Mouse (Mus musculus): Measurements from ENCODE around the gene Map2k7. TPM values are rescaled to one million over a fixed set of nuclear protein-coding genes. Genes with fewer than 3 reads are reported as not detected.
A peak's percentile ranks its signal among the peaks of the same experiment; 100 is the strongest.

Map2k7 gene
- polyA plus RNA-seq, 1 experiment: 32.1 TPM

DNA sequence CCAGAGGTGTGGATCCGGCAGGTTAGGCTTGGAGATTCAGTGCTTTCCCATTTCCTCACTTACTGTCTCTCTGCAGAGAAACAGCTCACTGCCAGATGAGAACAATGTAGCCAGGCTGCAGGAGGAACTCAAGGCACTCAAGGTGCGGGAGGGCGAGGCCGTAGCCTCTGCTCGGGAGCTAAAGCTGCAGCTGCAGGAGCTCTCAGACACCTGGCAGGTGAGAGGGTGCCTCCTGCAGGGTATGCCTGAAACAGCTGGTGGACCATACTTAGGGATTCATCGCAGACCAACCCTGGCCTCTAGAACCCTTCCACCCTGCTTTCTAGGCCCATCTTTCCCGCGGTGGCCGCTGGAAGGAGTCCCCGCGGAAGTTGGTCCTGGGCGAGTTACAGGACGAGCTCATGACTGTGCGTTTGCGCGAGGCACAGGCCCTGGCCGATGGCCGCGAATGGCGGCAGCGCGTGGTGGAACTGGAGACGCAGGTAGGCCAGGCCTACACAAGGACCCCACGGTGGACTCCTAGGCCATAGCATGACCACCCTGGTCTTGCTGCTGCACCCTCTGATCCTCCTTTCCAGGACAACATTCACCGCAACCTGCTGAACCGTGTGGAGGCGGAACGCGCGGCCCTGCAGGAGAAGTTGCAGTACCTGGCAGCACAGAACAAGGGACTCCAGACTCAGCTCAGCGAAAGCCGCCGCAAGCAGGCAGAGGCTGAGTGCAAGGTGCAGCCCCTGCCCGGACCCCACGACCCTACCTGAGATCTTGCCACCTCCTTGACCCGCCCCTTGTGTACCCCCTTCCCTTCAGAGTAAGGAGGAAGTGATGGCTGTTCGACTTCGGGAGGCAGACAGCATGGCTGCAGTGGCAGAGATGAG, 33.1 kb upstream of the Map2k7 start:
- no peaks in the 10 kb centered on the region for H3K27me3 ChIP-seq (ENCODE audit: control insufficient read depth, insufficient read depth, low read length)
- TF ChIP-seq POLR2A (IDR thresholded peaks at IDR 0.05; ENCODE audit: control insufficient read depth, low read depth, low read length) (no peak), CTCF (IDR thresholded peaks at IDR 0.05; ENCODE audit: control insufficient read depth, insufficient read depth, insufficient replicate concordance, low read depth, low read length) (0 out of 2 replicates have a peak, but pooled peaks have one; percentile 12)
- H3K4me1 ChIP-seq (ENCODE audit: control insufficient read depth, insufficient read depth, low read length): peaks cover 21% of the 10 kb centered on the region
- H3K36me3 ChIP-seq (ENCODE audit: control insufficient read depth, insufficient read depth, low read length): no peaks in the 10 kb centered on the region
- H3K27ac ChIP-seq (ENCODE audit: control insufficient read depth, insufficient read depth, low read depth, low read length): no peak overlapping the region
- peak overlapping the region; percentile 73 for H3K4me3 ChIP-seq (ENCODE audit: control insufficient read depth, low read depth, low read length)

DNA sequence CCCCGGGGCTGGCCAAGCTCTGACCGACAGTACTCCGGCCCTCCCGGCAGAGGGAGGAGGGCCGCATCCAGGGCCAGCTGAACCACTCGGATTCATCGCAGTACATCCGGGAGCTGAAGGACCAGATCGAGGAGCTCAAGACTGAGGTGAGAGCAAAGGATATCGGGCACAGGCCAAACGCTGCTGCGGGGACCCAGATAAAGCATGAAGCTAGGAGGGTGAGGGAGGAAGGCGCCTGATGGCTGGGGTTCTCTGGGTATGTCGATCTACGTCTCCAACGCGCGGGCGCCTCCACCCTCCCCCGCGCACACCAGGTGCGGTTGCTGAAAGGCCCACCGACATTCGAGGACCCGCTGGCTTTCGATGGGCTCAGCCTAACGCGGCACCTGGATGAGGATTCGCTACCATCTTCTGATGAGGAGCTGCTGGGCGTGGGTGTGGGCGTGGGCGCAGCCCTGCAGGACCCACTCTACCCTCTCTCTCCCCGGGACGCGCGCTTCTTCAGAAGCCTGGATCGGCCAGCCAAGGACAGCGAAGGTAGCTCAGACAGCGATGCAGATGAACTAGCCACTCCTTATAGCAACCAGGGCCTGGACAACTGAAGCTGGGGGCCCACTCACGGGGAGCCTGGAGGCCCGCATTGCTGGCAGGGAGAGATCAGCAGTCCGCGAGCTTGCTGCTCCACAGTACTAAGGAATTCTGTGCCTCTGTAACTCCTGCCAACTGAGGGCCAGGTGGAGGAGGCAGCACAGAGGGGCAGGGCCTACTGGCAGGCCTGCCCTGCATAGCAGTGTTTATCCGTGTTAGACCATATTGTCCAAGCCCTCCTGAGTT, 32.1 kb upstream of the Map2k7 start:
- Histone ChIP-seq H3K27ac (ENCODE audit: control insufficient read depth, insufficient read depth, low read depth, low read length) (no peak overlapping the region), H3K36me3 (ENCODE audit: control insufficient read depth, insufficient read depth, low read length) (no peaks in the 10 kb centered on the region), H3K27me3 (ENCODE audit: control insufficient read depth, insufficient read depth, low read length) (no peaks in the 10 kb centered on the region), H3K4me1 (ENCODE audit: control insufficient read depth, insufficient read depth, low read length) (peaks cover 21% of the 10 kb centered on the region), H3K4me3 (ENCODE audit: control insufficient read depth, low read depth, low read length) (peak overlapping the region; percentile 73)
- TF ChIP-seq POLR2A (IDR thresholded peaks at IDR 0.05; ENCODE audit: control insufficient read depth, low read depth, low read length): no peak
- no peak for TF ChIP-seq CTCF (IDR thresholded peaks at IDR 0.05; ENCODE audit: control insufficient read depth, insufficient read depth, insufficient replicate concordance, low read depth, low read length)

DNA sequence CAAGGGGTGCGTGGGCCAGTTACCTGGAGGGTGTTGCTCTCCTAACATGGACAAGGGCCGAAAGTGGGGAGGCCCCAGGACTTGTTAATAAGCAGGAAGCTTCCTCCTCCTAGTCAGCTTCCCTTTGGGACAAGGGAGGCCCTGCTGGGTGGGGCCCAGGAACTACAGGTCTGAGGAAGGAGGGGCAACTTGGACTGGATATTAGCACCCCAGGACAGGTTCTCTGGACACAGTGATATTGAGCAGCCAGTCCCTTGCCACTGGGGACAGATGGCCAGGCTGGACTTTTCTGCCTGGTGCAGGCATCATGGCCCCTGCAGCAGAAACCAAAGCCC, 31.6 kb upstream of the Map2k7 start:
- TF ChIP-seq CTCF (IDR thresholded peaks at IDR 0.05; ENCODE audit: control insufficient read depth, insufficient read depth, insufficient replicate concordance, low read depth, low read length): no peak
- TF ChIP-seq POLR2A (IDR thresholded peaks at IDR 0.05; ENCODE audit: control insufficient read depth, low read depth, low read length): no peak
- Histone ChIP-seq H3K27me3 (ENCODE audit: control insufficient read depth, insufficient read depth, low read length) (no peaks in the 10 kb centered on the region), H3K27ac (ENCODE audit: control insufficient read depth, insufficient read depth, low read depth, low read length) (no peak overlapping the region), H3K36me3 (ENCODE audit: control insufficient read depth, insufficient read depth, low read length) (no peaks in the 10 kb centered on the region), H3K4me1 (ENCODE audit: control insufficient read depth, insufficient read depth, low read length) (peaks cover 21% of the 10 kb centered on the region), H3K4me3 (ENCODE audit: control insufficient read depth, low read depth, low read length) (peak overlapping the region; percentile 73)

GRCm38 (mm10) chr8:4211097-4211496, 27.4 kb upstream of the Map2k7 start:
- Histone ChIP-seq H3K4me1 (ENCODE audit: control insufficient read depth, insufficient read depth, low read length) (peaks cover 31% of the 10 kb centered on the region), H3K4me3 (ENCODE audit: control insufficient read depth, low read depth, low read length) (no peak overlapping the region), H3K36me3 (ENCODE audit: control insufficient read depth, insufficient read depth, low read length) (no peaks in the 10 kb centered on the region), H3K27me3 (ENCODE audit: control insufficient read depth, insufficient read depth, low read length) (no peaks in the 10 kb centered on the region), H3K27ac (ENCODE audit: control insufficient read depth, insufficient read depth, low read depth, low read length) (no peak overlapping the region)
- no peak for TF ChIP-seq CTCF (IDR thresholded peaks at IDR 0.05; ENCODE audit: control insufficient read depth, insufficient read depth, insufficient replicate concordance, low read depth, low read length)
- no peak for TF ChIP-seq POLR2A (IDR thresholded peaks at IDR 0.05; ENCODE audit: control insufficient read depth, low read depth, low read length)

DNA sequence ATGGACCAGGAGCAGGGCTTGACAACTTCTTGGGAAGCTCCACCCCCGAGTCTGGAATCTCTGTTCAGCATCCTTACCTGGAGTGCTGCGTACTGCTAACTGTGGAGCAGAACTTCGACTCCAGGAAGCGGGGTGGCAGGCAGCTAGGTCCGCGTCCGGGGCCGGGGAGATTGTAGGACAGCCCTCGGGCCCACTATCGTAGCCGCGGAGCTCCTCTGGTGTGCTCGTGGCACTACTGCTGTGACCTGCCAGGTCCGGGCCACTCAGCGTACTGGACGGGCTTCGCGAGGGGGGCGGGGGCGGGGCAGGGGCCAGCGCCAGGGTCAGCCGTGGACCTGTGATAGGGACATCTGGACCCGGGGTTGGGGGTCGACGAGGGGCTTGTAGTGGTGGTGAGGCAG, 25.7 kb upstream of the Map2k7 start:
- 0 out of 2 replicates have a peak, but pooled peaks cover 2% of the 10 kb centered on the region for H3K27me3 ChIP-seq (ENCODE audit: control insufficient read depth, insufficient read depth, low read length)

GRCm38 (mm10) chr8:4213210-4214005, 25.1 kb upstream of the Map2k7 start:
- 0 out of 2 replicates have a peak, but pooled peaks cover 2% of the 10 kb centered on the region for H3K27me3 ChIP-seq (ENCODE audit: control insufficient read depth, insufficient read depth, low read length)
- H3K4me1 ChIP-seq (ENCODE audit: control insufficient read depth, insufficient read depth, low read length): peaks cover 37% of the 10 kb centered on the region
- H3K4me3 ChIP-seq (ENCODE audit: control insufficient read depth, low read depth, low read length): peak overlapping the region; percentile 63
- H3K27ac ChIP-seq (ENCODE audit: control insufficient read depth, insufficient read depth, low read depth, low read length): peak overlapping the region; percentile 76
- no peak for TF ChIP-seq POLR2A (IDR thresholded peaks at IDR 0.05; ENCODE audit: control insufficient read depth, low read depth, low read length)
- H3K36me3 ChIP-seq (ENCODE audit: control insufficient read depth, insufficient read depth, low read length): no peaks in the 10 kb centered on the region

More for the DNA sequence above, 25.7 kb upstream of the Map2k7 start:
- no peak overlapping the region for H3K27ac ChIP-seq (ENCODE audit: control insufficient read depth, insufficient read depth, low read depth, low read length)
- H3K4me1 ChIP-seq (ENCODE audit: control insufficient read depth, insufficient read depth, low read length): peaks cover 37% of the 10 kb centered on the region
- no peak for TF ChIP-seq POLR2A (IDR thresholded peaks at IDR 0.05; ENCODE audit: control insufficient read depth, low read depth, low read length)
- TF ChIP-seq CTCF (IDR thresholded peaks at IDR 0.05; ENCODE audit: control insufficient read depth, insufficient read depth, insufficient replicate concordance, low read depth, low read length): no peak
- H3K36me3 ChIP-seq (ENCODE audit: control insufficient read depth, insufficient read depth, low read length): no peaks in the 10 kb centered on the region
- peak overlapping the region; percentile 20; the same call in 1 of the 2 replicates for H3K4me3 ChIP-seq (ENCODE audit: control insufficient read depth, low read depth, low read length)
